ENCODE assay signal across 9 mouse cellular contexts in genomic region chr14:118233786-118234540, GRCm38 (mm10). TPM values are rescaled to one million over a fixed set of nuclear protein-coding genes. Genes with fewer than 3 reads are reported as not detected.
DNase-seq lines count a peak whose midpoint lies in the region; ATAC-seq and TF ChIP-seq lines count a peak whose summit lies in the region.
"Had no signal": no experiment of that assay in that cellular context is flagged by ENCODE, and none has a peak within 500 bp of the region (broad histone marks: within the 10 kb centered on the region; RNA-seq: fewer than 3 reads in every experiment).

No protein-coding gene starts in this region.

- no peak for ATAC-seq in neural tube, embryonic 11.5 days (ENCODE audit: insufficient read depth, low FRiP score, low TSS enrichment)
- no peak for ATAC-seq in forebrain, embryonic 15.5 days (replicated peaks)
- no peak for ATAC-seq in limb, embryonic 13.5 days (ENCODE audit: low FRiP score, low read depth)
- ATAC-seq in stomach, postnatal 0 days (ENCODE audit: low FRiP score, low TSS enrichment), result no peak

- peaks cover 56% of the 10 kb centered on the region for H3K27me3 ChIP-seq in neural tube, embryonic 11.5 days (ENCODE audit: control insufficient read depth, insufficient read depth, low read length)
- H3K27me3 ChIP-seq in forebrain, embryonic 15.5 days, result peaks cover 11% of the 10 kb centered on the region; the same call in 1 of the 2 replicates
- peaks cover 86% of the 10 kb centered on the region for H3K27me3 ChIP-seq in limb, embryonic 13.5 days
- no peaks in the 10 kb centered on the region; the same call in 1 of the 2 replicates for H3K27me3 ChIP-seq in stomach, postnatal 0 days (ENCODE audit: control insufficient read depth, insufficient read depth, low read length)

- H3K36me3 ChIP-seq in neural tube, embryonic 11.5 days (ENCODE audit: control insufficient read depth, insufficient read depth, low read length), result no peaks in the 10 kb centered on the region
- H3K36me3 ChIP-seq in forebrain, embryonic 15.5 days, result no peaks in the 10 kb centered on the region
- H3K36me3 ChIP-seq in limb, embryonic 13.5 days, result no peaks in the 10 kb centered on the region
- H3K36me3 ChIP-seq in stomach, postnatal 0 days (ENCODE audit: control insufficient read depth, insufficient read depth, low read length), result no peaks in the 10 kb centered on the region

- DNase-seq in neural tube, embryonic 11.5 days (ENCODE audit: low spot score), result peak; percentile 65
- no peak for DNase-seq in neural tube, embryonic 10.5 days (ENCODE audit: extremely low spot score, low spot score)
- DNase-seq in stomach, postnatal 0 days (ENCODE audit: low spot score), result no peak
- DNase-seq in c-Kit-positive CD71-positive TER-119-positive erythroid progenitor cells, embryonic 14.5 days (ENCODE audit: low spot score), result no peak
- DNase-seq in left cerebral cortex, postnatal 4 days, result no peak
- DNase-seq in adrenal gland, postnatal 25 days, result no peak

- H3K4me1 ChIP-seq in neural tube, embryonic 11.5 days (ENCODE audit: control insufficient read depth, insufficient read depth, low read length), result peaks cover 7% of the 10 kb centered on the region
- peaks cover 65% of the 10 kb centered on the region for H3K4me1 ChIP-seq in forebrain, embryonic 15.5 days
- peaks cover 36% of the 10 kb centered on the region for H3K4me1 ChIP-seq in limb, embryonic 13.5 days
- no peaks in the 10 kb centered on the region; the same call in 1 of the 2 replicates for H3K4me1 ChIP-seq in stomach, postnatal 0 days (replicated peaks; ENCODE audit: control insufficient read depth, insufficient read depth)

- no peak for TF ChIP-seq EP300 in stomach, postnatal 0 days (optimal IDR thresholded peaks at IDR 0.05)

- peak overlapping the region; percentile 60 for H3K27ac ChIP-seq in neural tube, embryonic 11.5 days (ENCODE audit: low read depth, low read length)
- H3K27ac ChIP-seq in forebrain, embryonic 15.5 days (replicated peaks), result 0 out of 2 replicates have a peak overlapping the region, but pooled peaks have one; percentile 3
- no peak overlapping the region for H3K27ac ChIP-seq in limb, embryonic 13.5 days
- H3K27ac ChIP-seq in stomach, postnatal 0 days (replicated peaks), result no peak overlapping the region; the same call in 1 of the 2 replicates

- no peak for TF ChIP-seq CTCF in stomach, postnatal 0 days (IDR thresholded peaks at IDR 0.05; ENCODE audit: low read depth)

- H3K4me2 ChIP-seq in neural tube, embryonic 11.5 days (ENCODE audit: low read depth), result peak overlapping the region; percentile 68
- peak overlapping the region; percentile 96 for H3K4me2 ChIP-seq in forebrain, embryonic 15.5 days (replicated peaks)
- peak overlapping the region; percentile 93 for H3K4me2 ChIP-seq in limb, embryonic 13.5 days (replicated peaks)
- H3K4me2 ChIP-seq in stomach, postnatal 0 days (replicated peaks; ENCODE audit: low read depth), result peak overlapping the region; percentile 67

- intact Hi-C loops in left cerebral cortex, postnatal 4 days (cut with DNase I), result no loop called here

- peak overlapping the region; percentile 88 for H3K9ac ChIP-seq in neural tube, embryonic 11.5 days (ENCODE audit: low read length)
- peak overlapping the region; percentile 59 for H3K9ac ChIP-seq in forebrain, embryonic 15.5 days (replicated peaks)
- no peak overlapping the region for H3K9ac ChIP-seq in limb, embryonic 13.5 days
- peak overlapping the region; percentile 69 for H3K9ac ChIP-seq in stomach, postnatal 0 days (ENCODE audit: low read length)

- no peaks in the 10 kb centered on the region for H3K9me3 ChIP-seq in neural tube, embryonic 11.5 days (ENCODE audit: control insufficient read depth, low read length)
- no peaks in the 10 kb centered on the region for H3K9me3 ChIP-seq in forebrain, embryonic 15.5 days
- no peaks in the 10 kb centered on the region for H3K9me3 ChIP-seq in limb, embryonic 13.5 days
- no peaks in the 10 kb centered on the region for H3K9me3 ChIP-seq in stomach, postnatal 0 days (ENCODE audit: control insufficient read depth, low read length)

- peak overlapping the region; percentile 55 for H3K4me3 ChIP-seq in neural tube, embryonic 11.5 days (ENCODE audit: low read depth, low read length)
- peak overlapping the region; percentile 70 for H3K4me3 ChIP-seq in forebrain, embryonic 15.5 days
- H3K4me3 ChIP-seq in limb, embryonic 13.5 days, result peak overlapping the region; percentile 55
- peak overlapping the region; percentile 62 for H3K4me3 ChIP-seq in stomach, postnatal 0 days (ENCODE audit: low read depth, low read length)

- 1% methylated on average over 26 of the region's 26 CpGs for WGBS in neural tube, embryonic 11.5 days
- 4% methylated on average over 26 of the region's 26 CpGs for WGBS in forebrain, embryonic 15.5 days
- WGBS in limb, embryonic 13.5 days, result 3% methylated on average over 26 of the region's 26 CpGs
- WGBS in stomach, postnatal 0 days, result 5% methylated on average over 26 of the region's 26 CpGs

RNA-seq across cellular contexts. Expression of gene Sox21, which starts 2.9 kb away (rescaled TPM):
- polyA plus RNA-seq in neural tube, embryonic 11.5 days (2014; fragmentation: Nextera tagmentation; extraction: Ambion mirVana), result 10.5 and 12.8 TPM in 2 replicates
- polyA plus RNA-seq in forebrain, embryonic 15.5 days (2015; fragmentation: Nextera tagmentation; extraction: Ambion mirVana), result 8.0 and 8.8 TPM in 2 replicates
- 0.11 and 0.19 TPM in 2 replicates for polyA plus RNA-seq in limb, embryonic 13.5 days (2015; fragmentation: Nextera tagmentation; extraction: Ambion mirVana)
- polyA plus RNA-seq in stomach, postnatal 0 days (2015; fragmentation: Nextera tagmentation; extraction: Ambion mirVana), result 6.8 and 7.9 TPM in 2 replicates
- 10 to 100 TPM; 10.8 to 11.7 TPM for total RNA-seq in left cerebral cortex, postnatal 4 days (2021)
- not detected in 2 replicates for total RNA-seq in adrenal gland, postnatal 25 days (2021)

RNA-seq across cellular contexts. Expression of gene Gm9376, which starts 32.8 kb away (rescaled TPM):
- polyA plus RNA-seq in neural tube, embryonic 11.5 days (2014; fragmentation: Nextera tagmentation; extraction: Ambion mirVana), result not detected in 2 replicates
- not detected in 2 replicates for polyA plus RNA-seq in forebrain, embryonic 15.5 days (2015; fragmentation: Nextera tagmentation; extraction: Ambion mirVana)
- polyA plus RNA-seq in limb, embryonic 13.5 days (2015; fragmentation: Nextera tagmentation; extraction: Ambion mirVana), result not detected in 2 replicates
- not detected in 2 replicates for polyA plus RNA-seq in stomach, postnatal 0 days (2015; fragmentation: Nextera tagmentation; extraction: Ambion mirVana)
- total RNA-seq in left cerebral cortex, postnatal 4 days (2021), result not detected
- not detected in 2 replicates for total RNA-seq in adrenal gland, postnatal 25 days (2021)
- polyA plus RNA-seq: limb, embryonic 11.5 days had no signal

Comparison
In these comparisons a context has a peak if more than half of its experiments do, and no peak if none do; other contexts are left out.
1. H3K27ac ChIP-seq: peak in neural tube, embryonic 11.5 days (single experiment) and forebrain, embryonic 15.5 days (single experiment); none in limb, embryonic 13.5 days (single experiment) and stomach, postnatal 0 days (single experiment).
2. Peak in every context shown above with its lines, with median percentiles within 50 percentile points of each other: H3K4me2 ChIP-seq and H3K4me3 ChIP-seq.